Mouse (Mus musculus) embryonic facial prominence, embryonic 14.5 days (tissue): ENCODE data around the gene Sf3a1. TPM values are rescaled to one million over a fixed set of nuclear protein-coding genes. Genes with fewer than 3 reads are reported as not detected.
A peak's percentile ranks its signal among the peaks of the same experiment; 100 is the strongest.

Experiments
- ATAC-seq: fragments of 200-750 bp; cut with Nextera tagmentation; 2 replicates; pipeline ENCODE4 v1.8.0; 2017; ENCODE audit warnings: low read depth, moderate number of reproducible peaks, moderate TSS enrichment
- DNase-seq: peaks from one replicate; pipeline ENCODE4 v3.0.0-alpha.2; 2015; ENCODE audit warnings: low spot score
- H3K27ac ChIP-seq: fragments of 300-500 bp; sonication (generic); replicated peaks from 2 replicates; pipeline ENCODE4 v1.5.1; 2014; ENCODE audit warnings: low read depth, mild to moderate bottlenecking, low read length, moderate library complexity
- H3K27me3 ChIP-seq: fragments of 300-500 bp; sonication (generic); replicated peaks from 2 replicates; pipeline ENCODE4 v1.6.1; 2014; ENCODE audit warnings: low read length; ENCODE audit not compliant: control insufficient read depth, insufficient read depth
- H3K36me3 ChIP-seq: fragments of 300-500 bp; sonication (generic); 2 replicates; pipeline ENCODE4 v1.6.1; 2014; ENCODE audit warnings: low read length, mixed read lengths; ENCODE audit not compliant: control insufficient read depth, insufficient read depth
- H3K4me1 ChIP-seq: fragments of 300-500 bp; sonication (generic); 2 replicates; pipeline ENCODE4 v1.6.1; 2014; ENCODE audit warnings: antibody characterized with exemption, low read length; ENCODE audit not compliant: control insufficient read depth, insufficient read depth
- H3K4me2 ChIP-seq: fragments of 300-500 bp; sonication (generic); 2 replicates; pipeline ENCODE4 v1.6.1; 2014; ENCODE audit warnings: low read depth, mild to moderate bottlenecking, low read length, moderate library complexity, mixed read lengths
- H3K4me3 ChIP-seq: fragments of 300-500 bp; sonication (generic); 2 replicates; pipeline ENCODE4 v1.5.1; 2014; ENCODE audit warnings: low read depth, mild to moderate bottlenecking, low read length
- H3K9ac ChIP-seq: fragments of 300-500 bp; sonication (generic); 2 replicates; pipeline ENCODE4 v1.6.1; 2014; ENCODE audit warnings: low read depth, mild to moderate bottlenecking, low read length, moderate library complexity, mixed read lengths
- H3K9me3 ChIP-seq: fragments of 300-500 bp; sonication (generic); 2 replicates; pipeline ENCODE4 v1.6.1; 2016; ENCODE audit warnings: low read length; ENCODE audit not compliant: control insufficient read depth
- WGBS: fragments of 180-500 bp; shearing (Covaris S2); extraction: QIAGEN DNeasy Blood & Tissue Kit; methylation state at CpG from one replicate; pipeline ENCODE4 v1.1.7; 2014; 5-methylcytosine and 5-hydroxymethylcytosine counted together
- polyA plus RNA-seq: library from polyadenylated mRNA; unstranded; fragments of >200 nt; fragmentation: Nextera tagmentation; extraction: Ambion mirVana; gene quantifications from 2 replicates; pipeline ENCODE4 v1.2.1, GENCODE M21; 2014

Gene Sf3a1
- polyA plus RNA-seq, 1 experiment from 2014 or later, result 51.4 TPM

DNA sequence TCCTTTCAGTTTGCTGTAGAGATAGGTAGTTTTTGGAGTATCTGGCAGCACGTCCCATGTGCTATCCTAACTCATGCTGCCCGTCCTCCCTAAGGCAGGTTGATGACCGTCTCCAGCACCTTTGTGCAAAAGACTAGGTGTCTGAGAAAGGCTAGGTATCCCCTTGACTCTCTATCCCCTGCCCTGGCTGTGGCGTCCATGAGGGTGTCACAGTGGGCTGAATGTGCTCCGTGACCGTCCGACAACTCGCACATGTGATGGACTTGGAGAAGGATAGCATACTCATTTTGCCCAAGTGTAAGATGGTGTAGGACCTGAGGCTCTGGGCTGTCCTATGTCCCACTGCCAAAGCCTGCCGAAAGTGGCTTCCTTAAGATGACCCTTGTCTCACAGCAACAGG lies 47.5 kb downstream of the Sf3a1 start:
- no peak for DNase-seq
- Histone ChIP-seq H3K9me3 (no peaks in the 10 kb centered on the region), H3K9ac (no peak overlapping the region), H3K4me2 (no peak overlapping the region), H3K27me3 (no peaks in the 10 kb centered on the region), H3K27ac (no peak overlapping the region), H3K36me3 (peaks cover 46% of the 10 kb centered on the region), H3K4me3 (no peak overlapping the region), H3K4me1 (no peaks in the 10 kb centered on the region)
- 89% methylated on average over 9 of the region's 9 CpGs for WGBS
- no peak for ATAC-seq

DNA sequence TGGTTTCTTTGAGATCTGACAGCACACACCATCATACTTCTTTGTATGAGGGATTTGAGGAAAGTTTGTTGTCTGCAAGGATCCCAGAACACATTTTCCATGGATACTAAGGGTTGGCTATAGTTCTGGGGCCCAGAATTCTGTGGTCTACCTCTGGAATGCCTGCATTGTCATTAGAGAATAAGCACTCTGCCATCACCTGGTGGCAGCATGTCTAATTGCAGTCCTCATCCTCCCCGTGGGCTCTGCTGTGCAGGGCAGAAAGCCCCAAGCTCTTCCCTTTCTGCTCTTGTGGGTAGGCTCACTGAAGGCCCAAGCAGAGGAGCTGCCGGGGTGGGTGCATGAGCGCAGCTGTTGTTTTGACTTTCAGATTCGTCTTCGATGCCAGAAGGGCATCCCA lies 49.4 kb downstream of the Sf3a1 start:
- peaks cover 65% of the 10 kb centered on the region for H3K36me3 ChIP-seq
- no peak overlapping the region for H3K9ac ChIP-seq
- no peaks in the 10 kb centered on the region for H3K4me1 ChIP-seq
- no peak overlapping the region for H3K27ac ChIP-seq
- no peaks in the 10 kb centered on the region for H3K27me3 ChIP-seq
- ATAC-seq (0 out of 2 replicates have a peak, but pooled peaks have one; percentile 15), DNase-seq (no peak)
- no peaks in the 10 kb centered on the region for H3K9me3 ChIP-seq
- 82% methylated on average over 5 of the region's 5 CpGs for WGBS
- H3K4me2 ChIP-seq, result no peak overlapping the region
- no peak overlapping the region for H3K4me3 ChIP-seq

DNA sequence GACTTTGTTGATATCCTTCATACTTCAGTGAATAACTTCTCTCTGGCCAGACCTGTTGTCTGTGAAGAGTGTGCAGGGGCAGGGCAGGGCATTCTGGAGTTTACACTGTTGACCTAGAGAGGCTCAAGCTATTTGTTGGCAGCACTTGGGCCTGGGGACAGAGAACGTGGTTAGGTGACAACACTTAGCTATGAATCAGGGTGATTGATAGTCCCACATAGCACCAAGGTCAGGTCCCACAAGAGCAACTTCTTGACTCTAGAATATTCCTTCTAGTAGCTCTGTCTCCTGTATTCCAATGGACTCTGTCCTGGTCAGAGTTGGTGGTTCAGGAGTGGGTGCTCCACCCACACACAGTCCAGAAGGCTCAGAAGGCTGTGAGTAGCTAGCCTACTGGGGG lies 50.6 kb downstream of the Sf3a1 start:
- no peak overlapping the region for H3K4me3 ChIP-seq
- H3K27ac ChIP-seq, result no peak overlapping the region
- no peaks in the 10 kb centered on the region for H3K9me3 ChIP-seq
- ATAC-seq (no peak), DNase-seq (no peak)
- WGBS, result 94% methylated on average over 1 of the region's 1 CpGs
- peaks cover 73% of the 10 kb centered on the region for H3K36me3 ChIP-seq
- H3K4me1 ChIP-seq, result no peaks in the 10 kb centered on the region
- H3K9ac ChIP-seq, result no peak overlapping the region
- no peaks in the 10 kb centered on the region for H3K27me3 ChIP-seq
- H3K4me2 ChIP-seq, result no peak overlapping the region

DNA sequence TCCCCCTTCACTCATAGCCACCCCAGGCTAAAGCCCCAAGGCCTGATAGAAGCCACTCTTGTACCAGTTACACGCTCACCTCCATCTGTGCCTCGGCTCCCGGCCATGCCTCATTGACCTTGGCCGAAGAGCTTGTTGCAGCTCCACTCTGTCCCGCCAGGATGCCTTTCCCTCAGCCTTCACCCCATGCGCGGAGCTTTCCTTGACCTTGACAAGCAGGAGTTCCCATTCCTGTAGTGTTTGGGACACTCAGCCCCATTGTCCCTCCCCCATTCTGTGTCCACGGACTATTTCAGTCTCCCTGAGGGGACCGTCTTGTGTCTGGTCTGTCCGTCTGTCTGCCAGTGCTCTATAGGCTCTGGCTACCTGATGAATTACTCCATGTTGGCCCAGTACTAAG lies 53.0 kb downstream of the Sf3a1 start:
- H3K27ac ChIP-seq, result no peak overlapping the region
- peaks cover 61% of the 10 kb centered on the region for H3K36me3 ChIP-seq

DNA sequence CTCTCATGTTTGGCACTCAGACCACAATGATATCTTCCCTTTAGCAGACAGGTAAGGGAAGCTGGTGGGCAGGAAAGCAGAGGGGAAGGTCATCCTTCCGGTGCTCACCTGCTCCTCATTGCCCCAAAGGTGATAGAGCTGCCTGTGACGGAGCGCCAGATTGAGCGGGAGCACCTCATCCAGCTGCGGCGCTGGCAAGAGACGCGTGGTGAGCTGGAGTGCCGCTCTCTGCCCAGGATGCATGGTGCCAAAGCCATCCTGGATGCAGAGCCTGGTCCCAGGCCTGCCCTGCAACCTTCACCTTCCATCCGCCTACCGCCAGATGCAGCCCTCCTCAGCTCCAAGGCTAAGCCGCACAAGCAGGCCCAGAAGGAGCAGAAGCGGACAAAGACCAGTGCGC lies 54.4 kb downstream of the Sf3a1 start:
- H3K9ac ChIP-seq, result no peak overlapping the region
- ATAC-seq (no peak), DNase-seq (no peak)
- no peak overlapping the region for H3K27ac ChIP-seq
- no peaks in the 10 kb centered on the region for H3K4me1 ChIP-seq
- WGBS, result 91% methylated on average over 14 of the region's 14 CpGs
- no peaks in the 10 kb centered on the region for H3K9me3 ChIP-seq
- peaks cover 50% of the 10 kb centered on the region for H3K36me3 ChIP-seq
- H3K4me3 ChIP-seq, result no peak overlapping the region
- H3K27me3 ChIP-seq, result peaks cover 4% of the 10 kb centered on the region; the same call in 1 of the 2 replicates
- H3K4me2 ChIP-seq, result no peak overlapping the region

More for the DNA sequence above, 53.0 kb downstream of the Sf3a1 start:
- Histone ChIP-seq H3K4me1 (no peaks in the 10 kb centered on the region), H3K4me2 (no peak overlapping the region), H3K9ac (no peak overlapping the region), H3K9me3 (no peaks in the 10 kb centered on the region), H3K4me3 (no peak overlapping the region), H3K27me3 (no peaks in the 10 kb centered on the region)
- 92% methylated on average over 10 of the region's 10 CpGs for WGBS
- DNase-seq (no peak), ATAC-seq (no peak)

DNA sequence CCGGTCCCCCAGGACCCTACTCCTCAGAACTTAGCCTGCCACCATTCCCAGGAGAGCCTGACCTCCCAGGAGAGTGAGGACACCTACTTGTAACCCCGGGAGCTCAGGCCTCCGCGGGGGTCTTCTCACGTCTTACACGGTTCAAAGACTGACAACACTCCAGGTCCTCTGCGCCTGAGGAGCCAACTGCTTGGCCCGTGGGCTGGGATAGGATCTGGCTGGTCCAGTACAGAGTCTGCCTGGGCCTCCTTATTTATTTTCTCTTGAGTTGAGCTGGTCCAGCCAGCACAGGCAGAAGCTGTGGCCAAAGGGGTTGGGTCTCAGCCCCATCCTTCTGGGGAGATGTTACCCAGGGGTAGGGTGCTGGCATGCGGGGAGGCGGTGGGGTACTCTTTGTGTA lies 54.9 kb downstream of the Sf3a1 start:
- 81% methylated on average over 10 of the region's 10 CpGs for WGBS
- Histone ChIP-seq H3K9ac (no peak overlapping the region), H3K4me2 (no peak overlapping the region), H3K27ac (no peak overlapping the region), H3K36me3 (peaks cover 49% of the 10 kb centered on the region), H3K9me3 (no peaks in the 10 kb centered on the region), H3K4me1 (no peaks in the 10 kb centered on the region), H3K4me3 (no peak overlapping the region), H3K27me3 (peaks cover 4% of the 10 kb centered on the region; the same call in 1 of the 2 replicates)
- ATAC-seq, result no peak
- no peak for DNase-seq

DNA sequence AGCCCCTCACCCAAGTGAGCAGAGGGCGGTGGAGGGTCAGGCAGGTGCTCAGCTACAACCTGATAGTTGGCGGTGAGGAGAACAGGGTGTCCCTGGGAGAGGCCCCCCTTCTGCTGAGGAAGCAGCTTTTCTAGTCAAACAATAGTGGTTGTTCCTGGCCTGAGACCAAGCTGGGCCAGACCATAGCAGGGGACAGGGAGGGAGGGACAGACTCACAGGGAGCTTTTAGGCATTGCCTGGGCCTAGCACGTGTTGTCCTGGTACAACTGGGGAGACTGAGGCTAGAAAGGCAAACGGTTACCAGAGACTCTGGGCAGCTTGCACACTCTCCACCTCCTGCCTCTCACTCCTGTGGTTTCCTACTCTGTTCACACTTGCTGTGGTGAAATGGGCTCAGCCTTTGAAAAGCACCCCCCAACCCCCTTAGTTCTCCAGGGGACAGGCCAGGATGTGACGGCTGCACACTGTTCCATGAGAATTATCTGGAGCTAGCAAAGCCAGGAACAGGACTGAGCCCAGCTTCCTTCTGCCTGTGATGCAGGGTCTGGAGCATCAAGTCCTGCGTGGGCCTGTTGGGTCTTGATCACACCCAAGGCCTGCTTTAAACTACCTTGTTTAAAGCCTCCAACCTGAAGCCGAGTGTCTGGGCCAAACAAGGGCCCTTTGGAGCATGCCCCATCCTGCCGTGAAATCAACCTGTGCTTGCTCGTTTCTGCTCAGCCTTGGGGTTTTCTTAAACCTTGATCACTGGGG lies 56.3 kb downstream of the Sf3a1 start:
- peak; percentile 27; the same call in 1 of the 2 replicates for ATAC-seq
- Histone ChIP-seq H3K4me3 (no peak overlapping the region), H3K9me3 (no peaks in the 10 kb centered on the region), H3K36me3 (peaks cover 38% of the 10 kb centered on the region), H3K27ac (peak overlapping the region; percentile 74), H3K9ac (no peak overlapping the region), H3K27me3 (peaks cover 4% of the 10 kb centered on the region; the same call in 1 of the 2 replicates), H3K4me2 (no peak overlapping the region), H3K4me1 (no peaks in the 10 kb centered on the region)
- WGBS, result 64% methylated on average over 9 of the region's 9 CpGs
- peak; percentile 78 for DNase-seq

DNA sequence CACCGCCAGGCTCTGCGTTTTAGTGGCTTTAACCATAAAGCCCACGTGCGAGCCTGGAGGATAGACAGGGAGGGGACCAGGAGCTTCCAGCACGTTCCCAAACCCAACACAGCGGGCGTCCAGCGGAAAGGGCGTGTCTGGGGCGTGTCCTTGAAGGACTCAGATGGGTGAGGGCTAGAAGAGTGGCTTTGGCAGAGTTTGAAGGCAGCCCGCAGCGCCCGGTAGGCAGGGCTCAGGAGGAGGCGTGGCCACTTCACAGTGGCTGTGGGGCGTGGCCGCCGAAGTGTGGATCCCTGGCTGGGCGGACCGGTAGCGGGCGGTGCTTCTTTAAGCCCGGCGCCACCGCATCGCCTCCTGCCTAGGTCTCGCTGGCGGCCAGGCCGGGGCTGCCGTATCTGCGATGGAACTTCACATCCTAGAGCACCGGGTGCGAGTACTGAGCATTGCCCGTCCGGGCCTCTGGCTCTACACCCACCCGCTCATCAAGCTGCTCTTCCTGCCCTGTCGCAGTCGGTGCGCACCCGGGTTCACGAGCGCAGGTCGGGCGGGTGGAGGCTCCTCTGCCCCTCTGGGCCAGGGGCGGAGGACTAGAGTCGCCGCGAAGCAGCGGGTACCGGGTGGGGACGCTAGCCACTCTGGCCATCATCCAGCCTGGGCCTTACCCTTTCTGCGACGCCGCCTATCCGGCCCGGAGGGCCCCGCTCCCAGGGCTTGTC lies 57.9 kb downstream of the Sf3a1 start, which contains the start of gene Castor1:
Castor1 (plus strand) TSS at position 312 of the 716 bp plus-strand sequence.
- peak within 1 kb of the TSS; percentile 56 for H3K9ac ChIP-seq
- H3K4me3 ChIP-seq, result peak within 1 kb of the TSS; percentile 51
- WGBS, result 4% methylated on average over 25 of the region's 56 CpGs
- H3K36me3 ChIP-seq, result peaks cover 23% of the 10 kb centered on the region; the same call in 1 of the 2 replicates
- H3K4me2 ChIP-seq, result peak within 1 kb of the TSS; percentile 90
- no peaks in the 10 kb centered on the region for H3K4me1 ChIP-seq
- DNase-seq, result peak; percentile 94
- H3K27me3 ChIP-seq, result peaks cover 4% of the 10 kb centered on the region; the same call in 1 of the 2 replicates
- peak; percentile 85 for ATAC-seq
- H3K27ac ChIP-seq, result peak within 1 kb of the TSS; percentile 23; the same call in 1 of the 2 replicates
- no peaks in the 10 kb centered on the region for H3K9me3 ChIP-seq
